Mouse (Mus musculus) retina, adult 2 months (tissue): ENCODE measurements around the gene Hmgxb4.
"Not testable (repeated sequence)": the region's sequence is repeated elsewhere in the genome, so short reads cannot be mapped to it uniquely, and the experiment has no call there.

ENCODE experiments used
- DNase-seq: peaks from one replicate; pipeline ENCODE4 v3.0.0-alpha.2; 2012; ENCODE audit warnings: low read depth, low spot score

Hmgxb4 gene

GRCm38 (mm10) chr8:74993081-74993474 is at the start of gene Hmgxb4:
Gene Hmgxb4 (plus strand): TSS chr8:74993356.
- no peak for DNase-seq

- DNase-seq, result no peak
These were observed 43.7 kb upstream of the Hmgxb4 start for GRCm38 (mm10) chr8:74949445-74949844.

GRCm38 (mm10) chr8:74963983-74964382 is 29.2 kb upstream of the Hmgxb4 start:
- no peak for DNase-seq

- not testable (repeated sequence) for DNase-seq
These were observed 22.9 kb upstream of the Hmgxb4 start for GRCm38 (mm10) chr8:74970286-74970685.

GRCm38 (mm10) chr8:74971636-74972035 is 21.5 kb upstream of the Hmgxb4 start:
- no peak for DNase-seq

- no peak for DNase-seq
These were observed 20.8 kb upstream of the Hmgxb4 start for GRCm38 (mm10) chr8:74972322-74972883.

GRCm38 (mm10) chr8:74973121-74973869 is 19.9 kb upstream of the Hmgxb4 start:
- DNase-seq, result no peak

GRCm38 (mm10) chr8:74973904-74974303 is 19.3 kb upstream of the Hmgxb4 start:
- no peak for DNase-seq

- no peak for DNase-seq
These were observed 15.7 kb upstream of the Hmgxb4 start for GRCm38 (mm10) chr8:74977427-74977826.

GRCm38 (mm10) chr8:74980060-74980710 is 13.0 kb upstream of the Hmgxb4 start:
- DNase-seq, result no peak

GRCm38 (mm10) chr8:74980711-74981062 is 12.5 kb upstream of the Hmgxb4 start:
- no peak for DNase-seq

GRCm38 (mm10) chr8:74981809-74982208 is 11.3 kb upstream of the Hmgxb4 start:
- DNase-seq, result no peak

GRCm38 (mm10) chr8:74987436-74987835 is 5.7 kb upstream of the Hmgxb4 start:
- DNase-seq, result no peak

- DNase-seq, result no peak
These were observed 3.1 kb upstream of the Hmgxb4 start for GRCm38 (mm10) chr8:74990021-74990420.

- peak; percentile 75 for DNase-seq
These were observed 607 bp downstream of the Hmgxb4 start for GRCm38 (mm10) chr8:74993475-74994451.

GRCm38 (mm10) chr8:74994540-74994939 is 1.4 kb downstream of the Hmgxb4 start:
- no peak for DNase-seq

- no peak for DNase-seq
These were observed 7.3 kb downstream of the Hmgxb4 start for GRCm38 (mm10) chr8:75000431-75000830.

GRCm38 (mm10) chr8:75008826-75009225 is 15.7 kb downstream of the Hmgxb4 start:
- no peak for DNase-seq

GRCm38 (mm10) chr8:75013557-75013956 is 20.4 kb downstream of the Hmgxb4 start:
- no peak for DNase-seq

- DNase-seq, result no peak
These were observed 20.8 kb downstream of the Hmgxb4 start for GRCm38 (mm10) chr8:75013964-75014363.

GRCm38 (mm10) chr8:75015981-75016380 is 22.8 kb downstream of the Hmgxb4 start:
- no peak for DNase-seq

GRCm38 (mm10) chr8:75016422-75016821 is 23.3 kb downstream of the Hmgxb4 start:
- DNase-seq, result no peak
